Mouse (Mus musculus) liver, embryonic 14.5 days (tissue): ENCODE measurements around the gene Mad1l1. TPM values are rescaled to one million over a fixed set of nuclear protein-coding genes. Genes with fewer than 3 reads are reported as not detected.

Experiments
- ATAC-seq: fragments of 200-750 bp; cut with Nextera tagmentation; 2 replicates; pipeline ENCODE4 v1.8.0; 2017; ENCODE audit warnings: moderate number of reproducible peaks, mild to moderate bottlenecking, moderate library complexity; ENCODE audit not compliant: insufficient read depth
- DNase-seq, 3 experiments: peaks; one replicate each; pipeline ENCODE4 v3.0.0-alpha.2; 2012 to 2013; ENCODE audit warnings: low read depth in 3 of 3, low spot score in 3 of 3
- H3K27ac ChIP-seq: fragments of 300-500 bp; sonication (generic); 2 replicates; pipeline ENCODE4 v1.5.1; 2014; ENCODE audit warnings: moderate library complexity, mild to moderate bottlenecking, control low read depth, inconsistent platforms
- H3K27me3 ChIP-seq: fragments of 300-500 bp; sonication (generic); 2 replicates; pipeline ENCODE4 v1.6.1; 2014; ENCODE audit warnings: mild to moderate bottlenecking, low read length, moderate library complexity; ENCODE audit not compliant: control insufficient read depth, insufficient read depth
- H3K36me3 ChIP-seq: fragments of 300-500 bp; sonication (generic); replicated peaks from 2 replicates; pipeline ENCODE4 v1.6.1; 2014; ENCODE audit warnings: low read depth; ENCODE audit not compliant: control insufficient read depth, insufficient read depth
- H3K4me1 ChIP-seq, 2 experiments: fragments of 200-500 bp in 1 of 2; fragments of 300-500 bp in 1 of 2; sonication (generic) in 1 of 2; replicated peaks; 2 replicates each; pipeline ENCODE4 v1.6.1; 2012 to 2014; ENCODE audit warnings: antibody characterized with exemption in 1 of 2, inconsistent platforms in 1 of 2, low read length in 1 of 2; ENCODE audit not compliant: control insufficient read depth in 2 of 2, insufficient read depth in 2 of 2
- H3K4me2 ChIP-seq: fragments of 300-500 bp; sonication (generic); 2 replicates; pipeline ENCODE4 v1.6.1; 2014; ENCODE audit warnings: low read depth, mild to moderate bottlenecking, control low read depth, moderate library complexity
- H3K4me3 ChIP-seq, 2 experiments: fragments of 200-500 bp in 1 of 2; fragments of 300-500 bp in 1 of 2; sonication (generic) in 1 of 2; 2 replicates each; pipeline ENCODE4 v1.5.1; 2012 to 2014; ENCODE audit warnings: low read depth in 2 of 2, low read length in 2 of 2, mild to moderate bottlenecking in 2 of 2, control low read depth in 1 of 2, inconsistent platforms in 1 of 2, moderate library complexity in 1 of 2; ENCODE audit not compliant: insufficient read depth in 1 of 2
- H3K9ac ChIP-seq: fragments of 300-500 bp; sonication (generic); replicated peaks from 2 replicates; pipeline ENCODE4 v1.6.1; 2014; ENCODE audit warnings: mild to moderate bottlenecking, control low read depth, moderate library complexity
- H3K9me3 ChIP-seq: fragments of 300-500 bp; sonication (generic); 2 replicates; pipeline ENCODE4 v1.6.1; 2016; ENCODE audit warnings: low read length, mixed read lengths; ENCODE audit not compliant: control insufficient read depth
- CTCF ChIP-seq: IDR thresholded peaks from 2 replicates; pipeline ENCODE4 v1.5.1; 2016; ENCODE audit warnings: antibody characterized with exemption, low read depth, control low read depth
- EP300 ChIP-seq: IDR thresholded peaks from 2 replicates; pipeline ENCODE4 v1.6.1; 2016; ENCODE audit warnings: antibody characterized with exemption, low read depth
- WGBS: fragments of 180-500 bp; shearing (Covaris S2); extraction: QIAGEN DNeasy Blood & Tissue Kit; methylation state at CpG from one replicate; pipeline ENCODE4 v1.1.7; 2014; ENCODE audit not compliant: insufficient replicate concordance; 5-methylcytosine and 5-hydroxymethylcytosine counted together
- polyA plus RNA-seq, 2 experiments: library from polyadenylated mRNA; depleted of rRNA in 1 of 2; stranded (reverse) in 1 of 2; unstranded in 1 of 2; fragments of >200 nt; fragmentation: Nextera tagmentation in 1 of 2; extraction: Ambion mirVana in 1 of 2; gene quantifications; 2 replicates each; pipeline versions ENCODE4 v1.2.1 to v1.2.3; 2012 to 2014

Mad1l1 gene
- polyA plus RNA-seq, 2 experiments, result 15.5 to 16.9 TPM

DNA sequence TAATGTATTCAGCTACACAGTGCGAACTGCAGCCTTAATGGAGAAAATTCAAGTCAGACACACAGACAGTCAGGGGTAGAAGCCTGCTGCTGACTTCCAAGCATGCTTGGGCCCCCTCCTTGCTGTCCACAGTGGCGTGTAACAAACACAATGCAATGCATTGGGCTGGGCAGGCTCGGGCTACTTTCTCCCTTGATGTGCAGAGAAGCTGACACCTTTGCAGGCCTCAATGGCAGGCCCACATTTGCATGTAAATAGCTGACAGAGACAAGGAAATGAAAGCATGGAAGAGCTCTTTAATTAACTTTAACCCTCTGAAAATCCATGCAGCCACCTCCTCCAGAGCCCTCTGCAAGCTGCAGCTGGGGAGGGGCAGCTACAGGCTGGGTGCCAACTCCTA is 147.3 kb downstream of the Mad1l1 start:
- Histone ChIP-seq H3K4me3 (no peak overlapping the region), H3K27ac (no peak overlapping the region), H3K4me1 (no peaks in the 10 kb centered on the region), H3K36me3 (no peaks in the 10 kb centered on the region), H3K4me2 (no peak overlapping the region), H3K27me3 (no peaks in the 10 kb centered on the region), H3K9ac (no peak overlapping the region), H3K9me3 (no peaks in the 10 kb centered on the region)
- DNase-seq (no peak), ATAC-seq (no peak)
- 69% methylated on average over 3 of the region's 3 CpGs for WGBS
- TF ChIP-seq CTCF (no peak), EP300 (no peak)

GRCm38 (mm10) chr5:140173181-140173580 is 148.2 kb downstream of the Mad1l1 start:
- no peaks in the 10 kb centered on the region for H3K27me3 ChIP-seq
- H3K36me3 ChIP-seq, result no peaks in the 10 kb centered on the region
- ATAC-seq, result no peak
- no peak overlapping the region for H3K9ac ChIP-seq
- H3K4me2 ChIP-seq, result no peak overlapping the region
- no peak overlapping the region for H3K4me3 ChIP-seq
- 75% methylated on average over 4 of the region's 4 CpGs for WGBS
- H3K9me3 ChIP-seq, result no peaks in the 10 kb centered on the region
- TF ChIP-seq EP300 (no peak), CTCF (no peak)
- no peak overlapping the region for H3K27ac ChIP-seq
- no peak for DNase-seq
- no peaks in the 10 kb centered on the region for H3K4me1 ChIP-seq

- ATAC-seq (no peak), DNase-seq (no peak)
- Histone ChIP-seq H3K4me2 (no peak overlapping the region), H3K27ac (no peak overlapping the region), H3K27me3 (no peaks in the 10 kb centered on the region), H3K4me3 (no peak overlapping the region), H3K4me1 (peaks cover 0 to 6% of the 10 kb centered on the region in 2 experiments; a peak in 1 of 4 replicates), H3K36me3 (no peaks in the 10 kb centered on the region), H3K9me3 (no peaks in the 10 kb centered on the region), H3K9ac (no peak overlapping the region)
- TF ChIP-seq EP300, result no peak
- TF ChIP-seq CTCF, result no peak
- 54% methylated on average over 1 of the region's 1 CpGs for WGBS
Measured at GRCm38 (mm10) chr5:140171710-140172109, 149.6 kb downstream of the Mad1l1 start.

GRCm38 (mm10) chr5:140167531-140167930 is 153.8 kb downstream of the Mad1l1 start:
- H3K27ac ChIP-seq, result no peak overlapping the region
- WGBS, result 62% methylated on average over 6 of the region's 6 CpGs
- DNase-seq (no peak), ATAC-seq (no peak)
- H3K36me3 ChIP-seq, result no peaks in the 10 kb centered on the region
- no peak overlapping the region for H3K4me2 ChIP-seq
- no peak overlapping the region for H3K9ac ChIP-seq
- H3K27me3 ChIP-seq, result no peaks in the 10 kb centered on the region
- H3K4me3 ChIP-seq, result no peak overlapping the region
- H3K9me3 ChIP-seq, result no peaks in the 10 kb centered on the region
- H3K4me1 ChIP-seq, result peaks cover 0 to 6% of the 10 kb centered on the region in 2 experiments; a peak in 2 of 4 replicates
- TF ChIP-seq EP300 (no peak), CTCF (no peak)

- TF ChIP-seq EP300 (no peak), CTCF (no peak)
- H3K4me2 ChIP-seq, result no peak overlapping the region
- H3K27ac ChIP-seq, result no peak overlapping the region
- 71% methylated on average over 6 of the region's 6 CpGs for WGBS
- H3K9me3 ChIP-seq, result no peaks in the 10 kb centered on the region
- no peak overlapping the region for H3K9ac ChIP-seq
- no peak for DNase-seq
- no peak for ATAC-seq
- no peak overlapping the region for H3K4me3 ChIP-seq
- H3K27me3 ChIP-seq, result no peaks in the 10 kb centered on the region
- H3K4me1 ChIP-seq, result peaks cover 0 to 6% of the 10 kb centered on the region in 2 experiments; a peak in 2 of 4 replicates
- H3K36me3 ChIP-seq, result no peaks in the 10 kb centered on the region
Measured at GRCm38 (mm10) chr5:140167080-140167479, 154.3 kb downstream of the Mad1l1 start.
